Mouse (Mus musculus) ES-Bruce4 (cell line): ENCODE results near the gene Tent4b. TPM values are rescaled to one million over a fixed set of nuclear protein-coding genes. Genes with fewer than 3 reads are reported as not detected.

Experiments used
- H3K27ac ChIP-seq: 2 replicates; pipeline ENCODE4 v1.5.1; 2012; ENCODE audit warnings: low read length, inconsistent platforms; ENCODE audit not compliant: insufficient read depth
- H3K27me3 ChIP-seq: 2 replicates; pipeline ENCODE4 v1.6.1; 2012; ENCODE audit warnings: mild to moderate bottlenecking, low read length, inconsistent platforms; ENCODE audit not compliant: control insufficient read depth, poor library complexity, insufficient read depth, severe bottlenecking
- H3K36me3 ChIP-seq: 2 replicates; pipeline ENCODE4 v1.6.1; 2012; ENCODE audit warnings: inconsistent platforms, mild to moderate bottlenecking, low read length, moderate library complexity; ENCODE audit not compliant: control insufficient read depth, poor library complexity, insufficient read depth, severe bottlenecking
- H3K4me1 ChIP-seq: one replicate; pipeline ENCODE4 v1.8.1; 2011; ENCODE audit warnings: low read length; ENCODE audit not compliant: control insufficient read depth, insufficient read depth
- H3K4me3 ChIP-seq: 2 replicates; pipeline ENCODE4 v1.5.1; 2011; ENCODE audit warnings: low read depth, mild to moderate bottlenecking, low read length
- H3K9ac ChIP-seq: 2 replicates; pipeline ENCODE4 v1.6.1; 2012; ENCODE audit warnings: low read depth, mild to moderate bottlenecking, inconsistent platforms; ENCODE audit not compliant: poor library complexity, severe bottlenecking
- H3K9me3 ChIP-seq: replicated peaks from 2 replicates; pipeline ENCODE4 v1.6.1; 2012; ENCODE audit warnings: mild to moderate bottlenecking, low read length, inconsistent platforms; ENCODE audit not compliant: control insufficient read depth, poor library complexity, insufficient read depth, severe bottlenecking
- CTCF ChIP-seq: IDR thresholded peaks from one replicate; pipeline ENCODE4 v1.8.1; 2011; ENCODE audit warnings: low read depth, low read length
- EP300 ChIP-seq: IDR thresholded peaks from 2 replicates; pipeline ENCODE4 v1.6.1; 2011; ENCODE audit warnings: low read depth, low read length; ENCODE audit not compliant: insufficient read depth
- POLR2A ChIP-seq: IDR thresholded peaks from one replicate; pipeline ENCODE4 v1.8.1; 2011; ENCODE audit warnings: low read length; ENCODE audit not compliant: insufficient read depth
- polyA plus RNA-seq: library from polyadenylated mRNA; stranded (reverse); fragments of >200 nt; gene quantifications from 2 replicates; pipeline ENCODE4 v1.2.4, GENCODE M21; 2011; ENCODE audit warnings: low read depth; ENCODE audit not compliant: missing spikeins, insufficient read depth, insufficient read length

The Tent4b gene
- polyA plus RNA-seq, 1 experiment, result 45.2 TPM

DNA sequence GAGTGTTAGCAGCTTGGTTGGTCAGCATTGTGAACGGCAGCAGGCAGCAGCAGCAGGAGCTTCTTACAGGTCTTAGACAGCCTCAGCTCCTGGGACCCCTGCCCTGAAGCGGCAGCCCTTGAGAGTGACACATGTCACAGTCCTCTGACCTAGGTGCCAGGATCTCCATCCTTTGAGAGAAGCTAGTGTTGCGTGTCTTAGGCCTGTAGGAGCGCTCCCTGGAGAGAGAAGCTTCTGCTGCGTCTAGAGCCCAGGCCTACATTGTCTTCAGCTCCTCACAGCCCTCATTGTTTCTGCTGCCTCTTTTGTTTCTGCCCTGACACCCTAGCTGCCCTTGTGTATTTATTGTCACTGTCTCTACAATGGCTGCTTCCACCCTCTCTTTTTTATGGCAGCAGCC is 26.3 kb downstream of the Tent4b start:
- no peak overlapping the region for H3K4me3 ChIP-seq
- TF ChIP-seq EP300 (no peak), POLR2A (no peak), CTCF (no peak)
- no peaks in the 10 kb centered on the region for H3K27me3 ChIP-seq
- no peak overlapping the region for H3K27ac ChIP-seq
- no peaks in the 10 kb centered on the region for H3K9me3 ChIP-seq
- no peaks in the 10 kb centered on the region for H3K36me3 ChIP-seq
- no peaks in the 10 kb centered on the region for H3K4me1 ChIP-seq
- no peak overlapping the region for H3K9ac ChIP-seq

DNA sequence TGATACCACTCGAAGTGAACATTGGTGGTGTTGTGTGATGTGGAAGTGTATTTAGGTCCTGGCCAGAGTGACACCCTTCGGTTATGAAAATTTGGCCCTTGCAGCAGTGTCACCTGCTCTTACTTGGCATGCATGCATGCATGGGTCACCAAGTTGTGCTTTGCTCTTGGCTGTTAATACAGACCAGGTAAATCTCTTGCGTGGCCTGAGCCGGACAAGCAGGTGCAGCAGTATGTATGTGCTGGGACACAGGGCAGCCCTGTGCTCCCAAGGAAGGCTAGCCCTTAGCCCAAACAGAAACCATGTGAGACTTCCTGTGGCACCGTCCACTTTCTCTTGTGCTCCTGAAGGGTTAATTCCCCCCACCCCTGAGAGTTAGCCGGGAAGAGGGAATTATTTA is 28.8 kb downstream of the Tent4b start:
- H3K9me3 ChIP-seq, result no peaks in the 10 kb centered on the region
- H3K4me1 ChIP-seq, result no peaks in the 10 kb centered on the region
- no peak overlapping the region for H3K27ac ChIP-seq
- no peak overlapping the region for H3K4me3 ChIP-seq
- no peaks in the 10 kb centered on the region for H3K27me3 ChIP-seq
- H3K9ac ChIP-seq, result no peak overlapping the region
- TF ChIP-seq POLR2A (no peak), EP300 (no peak), CTCF (no peak)
- no peaks in the 10 kb centered on the region for H3K36me3 ChIP-seq

DNA sequence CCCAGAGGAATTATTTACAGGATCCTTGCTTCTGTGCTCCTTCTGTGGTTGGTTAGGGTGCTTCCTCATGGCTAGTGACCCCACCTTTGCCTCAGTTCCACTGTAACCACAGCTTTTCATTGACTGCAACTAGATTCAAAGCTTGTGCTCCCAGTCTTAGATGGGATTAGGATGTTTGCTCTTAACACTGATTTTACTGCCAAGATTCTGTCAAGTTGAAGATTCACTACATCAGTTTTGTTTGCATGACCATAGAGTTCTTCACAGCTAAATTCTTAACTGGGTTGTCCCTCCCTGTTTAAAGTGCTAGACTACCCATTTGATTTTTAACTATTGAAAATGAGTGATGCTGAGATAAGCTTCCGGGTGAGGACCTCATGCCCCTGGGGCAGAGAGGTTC is 29.3 kb downstream of the Tent4b start:
- no peaks in the 10 kb centered on the region for H3K36me3 ChIP-seq
- H3K9me3 ChIP-seq, result no peaks in the 10 kb centered on the region
- H3K4me1 ChIP-seq, result no peaks in the 10 kb centered on the region
- H3K27me3 ChIP-seq, result no peaks in the 10 kb centered on the region
- no peak overlapping the region for H3K27ac ChIP-seq
- H3K4me3 ChIP-seq, result no peak overlapping the region
- no peak for TF ChIP-seq EP300
- TF ChIP-seq POLR2A, result no peak
- no peak for TF ChIP-seq CTCF
- no peak overlapping the region for H3K9ac ChIP-seq

DNA sequence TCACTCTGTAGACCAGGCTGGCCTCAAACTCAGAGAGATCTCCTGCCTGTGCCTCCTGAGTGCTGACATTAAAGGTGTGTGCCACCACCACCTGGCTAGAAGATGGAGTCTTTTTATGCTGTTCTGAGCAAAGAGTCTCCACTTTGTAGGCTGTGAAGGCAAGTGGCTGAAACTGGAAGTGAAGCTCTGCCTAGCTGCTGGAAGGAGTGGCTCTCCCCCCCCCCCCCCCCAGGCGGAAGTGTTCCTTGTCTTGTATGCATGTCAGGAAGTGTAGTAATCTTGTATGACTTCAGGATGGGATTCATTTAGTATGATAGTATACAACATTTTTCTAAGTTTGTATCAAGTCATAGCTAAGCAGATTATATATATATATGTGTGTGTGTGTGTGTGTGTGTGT is 29.8 kb downstream of the Tent4b start:
- no peak for TF ChIP-seq POLR2A
- Histone ChIP-seq H3K9ac (no peak overlapping the region), H3K27ac (no peak overlapping the region), H3K9me3 (no peaks in the 10 kb centered on the region), H3K36me3 (no peaks in the 10 kb centered on the region), H3K27me3 (no peaks in the 10 kb centered on the region), H3K4me3 (no peak overlapping the region), H3K4me1 (no peaks in the 10 kb centered on the region)

DNA sequence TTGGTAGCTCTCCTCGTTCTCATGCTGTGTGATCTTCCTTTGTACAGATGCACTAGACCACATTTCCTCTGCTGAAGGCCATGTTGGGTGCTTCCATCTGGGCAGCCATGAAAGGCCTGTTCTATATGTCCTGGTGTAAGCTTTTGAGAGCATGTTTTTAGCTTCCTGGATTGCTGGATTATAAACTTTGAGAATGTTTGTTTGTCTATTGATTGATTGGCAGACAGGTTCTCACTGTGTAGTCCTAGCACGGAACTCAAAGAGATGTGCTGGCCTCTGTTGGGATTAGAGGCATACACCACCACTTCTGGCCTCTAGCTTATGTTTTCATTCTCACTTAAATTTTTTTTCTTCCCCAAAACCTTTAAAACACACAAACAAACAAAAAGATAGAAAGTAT is 37.7 kb downstream of the Tent4b start:
- H3K9ac ChIP-seq, result no peak overlapping the region
- no peak overlapping the region for H3K27ac ChIP-seq
- H3K27me3 ChIP-seq, result no peaks in the 10 kb centered on the region; the same call in 1 of the 2 replicates
- TF ChIP-seq EP300, result no peak
- TF ChIP-seq CTCF, result no peak
- H3K4me1 ChIP-seq, result no peaks in the 10 kb centered on the region
- no peak overlapping the region for H3K4me3 ChIP-seq
- H3K36me3 ChIP-seq, result no peaks in the 10 kb centered on the region
- H3K9me3 ChIP-seq, result no peaks in the 10 kb centered on the region

DNA sequence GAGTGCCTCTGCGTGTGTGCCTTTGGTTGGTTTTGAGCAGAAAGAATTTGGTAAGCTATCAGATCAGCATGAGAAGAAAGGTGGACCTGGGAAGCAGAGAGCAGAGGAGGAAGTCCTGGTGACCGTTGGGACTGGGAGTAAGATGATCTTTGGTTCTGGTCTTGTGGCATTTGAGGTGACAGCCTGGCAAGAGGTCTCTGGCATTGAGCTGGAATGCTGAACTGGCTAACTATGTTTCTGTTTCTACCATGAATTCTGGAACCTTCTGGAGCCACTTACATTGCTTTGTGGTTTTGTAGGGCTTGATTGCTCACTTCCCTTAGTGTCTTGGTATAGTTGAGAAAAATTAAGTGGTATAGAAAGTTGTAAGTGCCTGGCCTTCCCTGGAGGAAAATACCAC is 38.6 kb downstream of the Tent4b start:
- Histone ChIP-seq H3K4me3 (no peak overlapping the region), H3K9ac (no peak overlapping the region), H3K4me1 (no peaks in the 10 kb centered on the region), H3K9me3 (no peaks in the 10 kb centered on the region), H3K27me3 (no peaks in the 10 kb centered on the region; the same call in 1 of the 2 replicates), H3K27ac (no peak overlapping the region; the same call in 1 of the 2 replicates), H3K36me3 (no peaks in the 10 kb centered on the region)
- TF ChIP-seq POLR2A (no peak), CTCF (no peak), EP300 (no peak)
